In genomic region chr10:93303231-93303630, GRCm38 (mm10) we compare ENCODE assay signal across 18 mouse cellular contexts. TPM values are rescaled to one million over a fixed set of nuclear protein-coding genes. Genes with fewer than 3 reads are reported as not detected.
DNase-seq lines count a peak whose midpoint lies in the region; ATAC-seq and TF ChIP-seq lines count a peak whose summit lies in the region.
"Had no signal": no experiment of that assay in that cellular context is flagged by ENCODE, and none has a peak within 500 bp of the region (broad histone marks: within the 10 kb centered on the region; RNA-seq: fewer than 3 reads in every experiment).

No protein-coding gene starts in this region.

- peak overlapping the region; percentile 48 for H3K4me2 ChIP-seq in heart, embryonic 13.5 days
- H3K4me2 ChIP-seq in midbrain, embryonic 11.5 days = no peak overlapping the region
- no peak overlapping the region for H3K4me2 ChIP-seq in midbrain, embryonic 15.5 days
- H3K4me2 ChIP-seq: forebrain, embryonic 13.5 days; limb, embryonic 15.5 days; neural tube, embryonic 13.5 days had no signal

- H3K36me3 ChIP-seq in heart, embryonic 13.5 days = peaks cover 4% of the 10 kb centered on the region; the same call in 1 of the 2 replicates
- H3K36me3 ChIP-seq in heart, embryonic 10.5 days = 0 out of 2 replicates have a peak, but pooled peaks cover 3% of the 10 kb centered on the region
- H3K36me3 ChIP-seq in midbrain, embryonic 11.5 days (ENCODE audit: control insufficient read depth, insufficient read depth, low read length) = no peaks in the 10 kb centered on the region
- no peaks in the 10 kb centered on the region for H3K36me3 ChIP-seq in midbrain, embryonic 15.5 days (replicated peaks)
- H3K36me3 ChIP-seq: limb, embryonic 15.5 days; midbrain, embryonic 10.5 days; neural tube, embryonic 13.5 days had no signal

- no peak for ATAC-seq in heart, embryonic 13.5 days (ENCODE audit: extremely low read depth, insufficient number of reproducible peaks, low FRiP score, low TSS enrichment)
- no peak for ATAC-seq in midbrain, embryonic 11.5 days (ENCODE audit: low FRiP score)
- ATAC-seq in midbrain, embryonic 15.5 days (replicated peaks) = no peak
- ATAC-seq: activated CD4-positive, CD25-positive, alpha-beta regulatory T cell, adult 4 months; forebrain, embryonic 13.5 days; Patski had no signal

- DNase-seq in heart, embryonic 10.5 days (ENCODE audit: low spot score) = no peak
- no peak for DNase-seq in layer of hippocampus, adult 2 months (ENCODE audit: low spot score in 2 of 2)
- DNase-seq in layer of hippocampus, adult 9-10 months (ENCODE audit: low spot score) = no peak
- DNase-seq in midbrain, embryonic 11.5 days (ENCODE audit: low spot score, missing footprints) = peak; percentile 74
- no peak for DNase-seq in embryo, embryonic 10 days (ENCODE audit: low spot score)
- DNase-seq: adrenal gland, postnatal 25 days; cerebellum, adult 9-10 months; gastrocnemius, postnatal 25 days; kidney, adult 8-10 months; spleen, adult 18-20 months had no signal

- TF ChIP-seq CTCF in layer of hippocampus, adult 2 months (conservative IDR thresholded peaks at IDR 0.05) = no peak

- peak overlapping the region; percentile 50 for H3K27ac ChIP-seq in heart, embryonic 13.5 days (replicated peaks)
- no peak overlapping the region for H3K27ac ChIP-seq in heart, embryonic 10.5 days
- peak overlapping the region; percentile 23; the same call in 1 of the 2 replicates for H3K27ac ChIP-seq in layer of hippocampus, adult 2 months
- no peak overlapping the region for H3K27ac ChIP-seq in midbrain, embryonic 11.5 days (ENCODE audit: low read depth, low read length)
- no peak overlapping the region for H3K27ac ChIP-seq in midbrain, embryonic 15.5 days
- H3K27ac ChIP-seq: forebrain, embryonic 13.5 days; limb, embryonic 15.5 days; midbrain, embryonic 10.5 days; neural tube, embryonic 13.5 days had no signal

- H3K27me3 ChIP-seq in heart, embryonic 13.5 days (replicated peaks) = no peaks in the 10 kb centered on the region
- H3K27me3 ChIP-seq in heart, embryonic 10.5 days (ENCODE audit: insufficient read depth, poor library complexity, severe bottlenecking) = no peaks in the 10 kb centered on the region
- no peaks in the 10 kb centered on the region for H3K27me3 ChIP-seq in midbrain, embryonic 11.5 days (ENCODE audit: control insufficient read depth, insufficient read depth, low read length)
- H3K27me3 ChIP-seq in midbrain, embryonic 15.5 days (replicated peaks) = no peaks in the 10 kb centered on the region
- H3K27me3 ChIP-seq: forebrain, embryonic 13.5 days; limb, embryonic 15.5 days; neural tube, embryonic 13.5 days; Patski had no signal

- peak overlapping the region; percentile 58 for H3K9ac ChIP-seq in heart, embryonic 13.5 days
- H3K9ac ChIP-seq in midbrain, embryonic 11.5 days (ENCODE audit: low read length) = no peak overlapping the region
- no peak overlapping the region for H3K9ac ChIP-seq in midbrain, embryonic 15.5 days
- H3K9ac ChIP-seq: forebrain, embryonic 13.5 days; limb, embryonic 15.5 days; neural tube, embryonic 13.5 days had no signal

- H3K9me3 ChIP-seq in heart, embryonic 13.5 days = no peaks in the 10 kb centered on the region
- no peaks in the 10 kb centered on the region for H3K9me3 ChIP-seq in heart, embryonic 10.5 days
- no peaks in the 10 kb centered on the region for H3K9me3 ChIP-seq in midbrain, embryonic 11.5 days (ENCODE audit: control insufficient read depth, low read length)
- no peaks in the 10 kb centered on the region for H3K9me3 ChIP-seq in midbrain, embryonic 15.5 days
- H3K9me3 ChIP-seq: forebrain, embryonic 13.5 days; limb, embryonic 15.5 days; midbrain, embryonic 10.5 days; neural tube, embryonic 13.5 days had no signal

- WGBS in heart, embryonic 13.5 days = 53% methylated on average over 4 of the region's 4 CpGs
- WGBS in heart, embryonic 10.5 days = 57% methylated on average over 4 of the region's 4 CpGs
- 81% methylated on average over 4 of the region's 4 CpGs for WGBS in midbrain, embryonic 11.5 days
- WGBS in midbrain, embryonic 15.5 days = 81% methylated on average over 4 of the region's 4 CpGs

- peaks cover 53% of the 10 kb centered on the region for H3K4me1 ChIP-seq in heart, embryonic 13.5 days
- peaks cover 12% of the 10 kb centered on the region for H3K4me1 ChIP-seq in heart, embryonic 10.5 days
- H3K4me1 ChIP-seq in midbrain, embryonic 11.5 days (ENCODE audit: control insufficient read depth, insufficient read depth, low read length) = no peaks in the 10 kb centered on the region
- no peaks in the 10 kb centered on the region for H3K4me1 ChIP-seq in midbrain, embryonic 15.5 days

- H3K4me3 ChIP-seq in heart, embryonic 13.5 days = no peak overlapping the region
- no peak overlapping the region for H3K4me3 ChIP-seq in heart, embryonic 10.5 days
- H3K4me3 ChIP-seq in layer of hippocampus, adult 2 months = no peak overlapping the region
- no peak overlapping the region for H3K4me3 ChIP-seq in midbrain, embryonic 11.5 days (ENCODE audit: low read depth, low read length)
- no peak overlapping the region for H3K4me3 ChIP-seq in midbrain, embryonic 15.5 days
- H3K4me3 ChIP-seq: forebrain, embryonic 13.5 days; limb, embryonic 15.5 days; midbrain, embryonic 10.5 days; neural tube, embryonic 13.5 days had no signal

RNA-seq across cellular contexts. Expression of gene Elk3, which starts 7.7 kb away (rescaled TPM):
- 34.5 and 38.3 TPM in 2 replicates for polyA plus RNA-seq in heart, embryonic 13.5 days (2015; fragmentation: Nextera tagmentation; extraction: Ambion mirVana)
- 23.6 and 25.9 TPM in 2 replicates for polyA plus RNA-seq in heart, embryonic 10.5 days (2016; fragmentation: Nextera tagmentation; extraction: Ambion mirVana)
- 1 to 10 TPM; 8.9 to 9.7 TPM for total RNA-seq in layer of hippocampus, adult 2 months (2021)
- 12.2 and 13.6 TPM in 2 replicates for polyA plus RNA-seq in midbrain, embryonic 11.5 days (2014; fragmentation: Nextera tagmentation; extraction: Ambion mirVana)
- 7.5 and 7.9 TPM in 2 replicates for polyA plus RNA-seq in midbrain, embryonic 15.5 days (2015; fragmentation: Nextera tagmentation; extraction: Ambion mirVana)

Comparison
In these comparisons a context has a peak if more than half of its experiments do, and no peak if none do; other contexts are left out.
1. H3K27ac ChIP-seq: peak in heart, embryonic 13.5 days (single experiment) and layer of hippocampus, adult 2 months (single experiment); none in heart, embryonic 10.5 days (single experiment), midbrain, embryonic 11.5 days (single experiment) and midbrain, embryonic 15.5 days (single experiment).